Mouse (Mus musculus): ENCODE measurements around the gene Atxn10. TPM values are rescaled to one million over a fixed set of nuclear protein-coding genes. Genes with fewer than 3 reads are reported as not detected.

Gene Atxn10
- polyA plus RNA-seq, 1 experiment from 2014 or later: 211 TPM

GRCm38 (mm10) chr15:85337979-85338378, 1.9 kb downstream of the Atxn10 start:
- no peaks in the 10 kb centered on the region for H3K9me3 ChIP-seq
- peaks cover 7% of the 10 kb centered on the region for H3K4me1 ChIP-seq (replicated peaks)
- ATAC-seq: no peak
- no peaks in the 10 kb centered on the region for H3K27me3 ChIP-seq (replicated peaks)
- no peak overlapping the region for H3K27ac ChIP-seq
- no peak overlapping the region for H3K9ac ChIP-seq
- H3K4me2 ChIP-seq (replicated peaks): 0 out of 2 replicates have a peak overlapping the region, but pooled peaks have one; percentile 71
- H3K4me3 ChIP-seq (replicated peaks): no peak overlapping the region
- WGBS: 84% methylated on average over 5 of the region's 5 CpGs
- no peaks in the 10 kb centered on the region for H3K36me3 ChIP-seq

GRCm38 (mm10) chr15:85342246-85342645, 6.2 kb downstream of the Atxn10 start:
- Histone ChIP-seq H3K9me3 (no peaks in the 10 kb centered on the region), H3K4me2 (replicated peaks) (no peak overlapping the region), H3K9ac (no peak overlapping the region), H3K27ac (no peak overlapping the region), H3K27me3 (replicated peaks) (no peaks in the 10 kb centered on the region), H3K4me1 (replicated peaks) (peaks cover 2% of the 10 kb centered on the region), H3K36me3 (no peaks in the 10 kb centered on the region), H3K4me3 (replicated peaks) (no peak overlapping the region)
- 87% methylated on average over 2 of the region's 2 CpGs for WGBS
- ATAC-seq: no peak

GRCm38 (mm10) chr15:85344673-85345072, 8.6 kb downstream of the Atxn10 start:
- no peak overlapping the region for H3K27ac ChIP-seq
- H3K9me3 ChIP-seq: no peaks in the 10 kb centered on the region
- WGBS: 79% methylated on average over 2 of the region's 2 CpGs
- no peak overlapping the region for H3K9ac ChIP-seq
- H3K4me2 ChIP-seq (replicated peaks): no peak overlapping the region
- no peaks in the 10 kb centered on the region for H3K27me3 ChIP-seq (replicated peaks)
- ATAC-seq: no peak
- H3K36me3 ChIP-seq: no peaks in the 10 kb centered on the region
- no peaks in the 10 kb centered on the region for H3K4me1 ChIP-seq (replicated peaks)
- no peak overlapping the region for H3K4me3 ChIP-seq (replicated peaks)

GRCm38 (mm10) chr15:85347058-85347700, 11.1 kb downstream of the Atxn10 start:
- Histone ChIP-seq H3K27me3 (replicated peaks) (no peaks in the 10 kb centered on the region), H3K4me1 (replicated peaks) (no peaks in the 10 kb centered on the region), H3K27ac (no peak overlapping the region), H3K4me3 (replicated peaks) (no peak overlapping the region), H3K36me3 (no peaks in the 10 kb centered on the region), H3K9me3 (no peaks in the 10 kb centered on the region), H3K4me2 (replicated peaks) (no peak overlapping the region), H3K9ac (no peak overlapping the region)
- 78% methylated on average over 6 of the region's 6 CpGs for whole genome bisulfite sequencing
- no peak for ATAC-seq

GRCm38 (mm10) chr15:85350144-85350543, 14.1 kb downstream of the Atxn10 start:
- H3K27ac ChIP-seq: no peak overlapping the region
- WGBS: 86% methylated on average over 2 of the region's 2 CpGs
- ATAC-seq: no peak

GRCm38 (mm10) chr15:85354060-85354459, 18.0 kb downstream of the Atxn10 start:
- ATAC-seq: no peak
- H3K4me3 ChIP-seq (replicated peaks): no peak overlapping the region
- no peak overlapping the region for H3K9ac ChIP-seq
- H3K36me3 ChIP-seq: no peaks in the 10 kb centered on the region
- WGBS: 85% methylated on average over 9 of the region's 9 CpGs
- 0 out of 2 replicates have a peak, but pooled peaks cover 2% of the 10 kb centered on the region for H3K4me1 ChIP-seq (replicated peaks)
- H3K9me3 ChIP-seq: no peaks in the 10 kb centered on the region
- no peak overlapping the region for H3K27ac ChIP-seq
- no peaks in the 10 kb centered on the region for H3K27me3 ChIP-seq (replicated peaks)
- H3K4me2 ChIP-seq (replicated peaks): no peak overlapping the region

More at GRCm38 (mm10) chr15:85350144-85350543, 14.1 kb downstream of the Atxn10 start:
- Histone ChIP-seq H3K4me2 (replicated peaks) (no peak overlapping the region), H3K36me3 (no peaks in the 10 kb centered on the region), H3K4me1 (replicated peaks) (no peaks in the 10 kb centered on the region), H3K27me3 (replicated peaks) (no peaks in the 10 kb centered on the region), H3K9ac (no peak overlapping the region), H3K4me3 (replicated peaks) (no peak overlapping the region), H3K9me3 (no peaks in the 10 kb centered on the region)

- Histone ChIP-seq H3K36me3 (no peaks in the 10 kb centered on the region), H3K9ac (no peak overlapping the region), H3K4me1 (replicated peaks) (0 out of 2 replicates have a peak, but pooled peaks cover 2% of the 10 kb centered on the region), H3K27ac (no peak overlapping the region), H3K9me3 (no peaks in the 10 kb centered on the region), H3K27me3 (replicated peaks) (no peaks in the 10 kb centered on the region), H3K4me3 (replicated peaks) (no peak overlapping the region), H3K4me2 (replicated peaks) (no peak overlapping the region)
- no peak for ATAC-seq
- 69% methylated on average over 6 of the region's 6 CpGs for WGBS
These were observed 20.1 kb downstream of the Atxn10 start for GRCm38 (mm10) chr15:85356112-85356511.

GRCm38 (mm10) chr15:85357465-85358225, 21.6 kb downstream of the Atxn10 start:
- ATAC-seq: no peak
- no peak overlapping the region for H3K4me3 ChIP-seq (replicated peaks)
- 85% methylated on average over 4 of the region's 4 CpGs for WGBS

GRCm38 (mm10) chr15:85359483-85359882, 23.4 kb downstream of the Atxn10 start:
- H3K9ac ChIP-seq: no peak overlapping the region
- peaks cover 10% of the 10 kb centered on the region for H3K36me3 ChIP-seq
- WGBS: 77% methylated on average over 2 of the region's 2 CpGs
- H3K4me2 ChIP-seq (replicated peaks): no peak overlapping the region
- no peak for ATAC-seq
- H3K4me3 ChIP-seq (replicated peaks): no peak overlapping the region
- no peaks in the 10 kb centered on the region for H3K27me3 ChIP-seq (replicated peaks)
- no peak overlapping the region for H3K27ac ChIP-seq
- H3K4me1 ChIP-seq (replicated peaks): 0 out of 2 replicates have a peak, but pooled peaks cover 2% of the 10 kb centered on the region
- H3K9me3 ChIP-seq: no peaks in the 10 kb centered on the region

More at GRCm38 (mm10) chr15:85357465-85358225, 21.6 kb downstream of the Atxn10 start:
- no peak overlapping the region for H3K9ac ChIP-seq
- 0 out of 2 replicates have a peak, but pooled peaks cover 2% of the 10 kb centered on the region for H3K4me1 ChIP-seq (replicated peaks)
- H3K36me3 ChIP-seq: peaks cover 8% of the 10 kb centered on the region
- H3K9me3 ChIP-seq: no peaks in the 10 kb centered on the region
- no peaks in the 10 kb centered on the region for H3K27me3 ChIP-seq (replicated peaks)
- no peak overlapping the region for H3K27ac ChIP-seq
- no peak overlapping the region for H3K4me2 ChIP-seq (replicated peaks)

GRCm38 (mm10) chr15:85359901-85360300, 23.9 kb downstream of the Atxn10 start:
- 91% methylated on average over 4 of the region's 4 CpGs for WGBS
- Histone ChIP-seq H3K4me1 (replicated peaks) (0 out of 2 replicates have a peak, but pooled peaks cover 2% of the 10 kb centered on the region), H3K4me2 (replicated peaks) (no peak overlapping the region), H3K9ac (no peak overlapping the region), H3K4me3 (replicated peaks) (no peak overlapping the region), H3K27me3 (replicated peaks) (no peaks in the 10 kb centered on the region), H3K27ac (no peak overlapping the region), H3K36me3 (peaks cover 10% of the 10 kb centered on the region), H3K9me3 (no peaks in the 10 kb centered on the region)
- ATAC-seq: no peak

- Histone ChIP-seq H3K27me3 (replicated peaks) (no peaks in the 10 kb centered on the region), H3K36me3 (peaks cover 10% of the 10 kb centered on the region), H3K4me2 (replicated peaks) (no peak overlapping the region), H3K27ac (no peak overlapping the region), H3K4me1 (replicated peaks) (no peaks in the 10 kb centered on the region), H3K9me3 (no peaks in the 10 kb centered on the region), H3K9ac (no peak overlapping the region), H3K4me3 (replicated peaks) (no peak overlapping the region)
- WGBS: 90% methylated on average over 3 of the region's 3 CpGs
- no peak for ATAC-seq
These were observed 28.3 kb downstream of the Atxn10 start for GRCm38 (mm10) chr15:85364366-85364765.

GRCm38 (mm10) chr15:85366938-85367337, 30.9 kb downstream of the Atxn10 start:
- Histone ChIP-seq H3K4me3 (replicated peaks) (no peak overlapping the region), H3K9me3 (no peaks in the 10 kb centered on the region), H3K27me3 (replicated peaks) (no peaks in the 10 kb centered on the region), H3K36me3 (peaks cover 7% of the 10 kb centered on the region), H3K4me2 (replicated peaks) (no peak overlapping the region), H3K4me1 (replicated peaks) (no peaks in the 10 kb centered on the region), H3K9ac (no peak overlapping the region), H3K27ac (no peak overlapping the region)
- no peak for ATAC-seq
- 83% methylated on average over 5 of the region's 5 CpGs for WGBS
